Mouse (Mus musculus) naive thymus-derived CD4-positive, alpha-beta T cell, adult 2 months (primary cell): Measurements from ENCODE around the gene Wdr43.

Experiments
- DNase-seq: peaks from one replicate; pipeline ENCODE4 v3.0.0-alpha.2; 2011; ENCODE audit warnings: low read depth

Gene Wdr43

DNA sequence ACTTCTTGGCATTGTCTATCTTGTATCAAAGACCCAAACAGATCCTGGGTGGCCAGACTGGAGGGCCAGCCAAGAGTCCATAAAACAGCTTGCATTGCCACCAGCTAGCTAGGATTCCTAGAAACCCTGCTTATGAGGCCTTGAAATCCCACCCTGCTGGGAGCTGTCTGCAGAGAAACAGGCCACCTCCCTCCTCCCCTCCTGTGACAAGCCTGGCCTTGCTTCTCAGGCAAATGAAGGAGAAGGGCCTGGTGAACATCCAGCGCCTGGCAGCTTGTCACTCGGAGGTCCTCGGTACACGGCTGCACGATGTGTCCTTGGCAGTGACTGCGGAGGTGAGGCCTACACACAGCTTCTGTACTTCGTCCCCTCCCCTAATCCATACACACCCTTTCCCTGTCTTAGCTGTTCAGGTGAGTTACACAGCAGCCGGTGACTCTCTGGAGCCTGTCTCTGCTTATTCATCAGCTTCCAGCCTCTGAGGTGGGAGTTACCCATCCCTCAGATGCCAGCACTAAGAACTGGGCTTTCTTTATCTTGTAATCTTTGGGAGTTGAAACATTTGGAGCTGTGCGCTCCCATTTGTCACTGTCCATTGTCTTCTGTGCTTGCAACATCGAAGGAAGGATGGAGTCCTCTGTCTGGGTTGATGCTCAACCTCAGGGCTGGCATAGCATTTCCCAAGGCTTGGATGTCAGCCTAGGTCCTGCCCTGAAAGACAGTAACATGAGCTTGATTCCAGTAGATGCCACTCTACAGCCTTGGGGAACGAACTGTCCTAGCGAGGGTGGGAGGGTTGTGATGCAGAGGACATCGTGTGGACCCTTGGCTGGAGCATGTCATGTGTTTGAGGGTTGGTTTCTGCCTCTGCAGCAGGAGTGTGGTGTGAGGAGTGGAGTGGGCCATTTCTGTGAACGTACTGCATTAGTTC, 90.1 kb downstream of the Wdr43 start:
- DNase-seq, result no peak

DNA sequence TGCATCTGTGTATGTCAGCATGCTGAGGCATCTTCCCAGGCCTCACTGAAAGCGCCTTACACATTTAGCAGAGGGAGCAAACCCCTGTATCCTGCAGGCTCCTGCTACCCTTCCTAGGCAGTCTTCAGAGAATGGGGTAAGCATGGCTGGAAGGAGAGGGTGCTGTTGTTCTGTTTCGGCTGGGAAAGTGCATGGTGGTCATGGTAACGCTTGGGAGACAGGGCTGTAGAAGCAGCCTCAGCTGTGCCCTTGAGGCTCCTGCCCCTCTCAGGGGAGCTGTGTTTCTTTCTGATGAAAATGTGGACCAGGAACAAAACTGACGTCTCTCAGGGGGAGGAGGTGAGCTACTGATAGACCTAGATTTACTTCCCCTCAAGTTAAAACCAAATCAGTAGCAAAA, 92.0 kb downstream of the Wdr43 start:
- DNase-seq, result no peak
